Mouse (Mus musculus): ENCODE results near the gene Rdh16f2.
"Not testable (repeated sequence)": the region's sequence is repeated elsewhere in the genome, so short reads cannot be mapped to it uniquely, and the experiment has no call there.

Rdh16f2 gene

GRCm38 (mm10) chr10:127891481-127891880 is 25.2 kb downstream of the Rdh16f2 start:
- DNase-seq = no peak

- peak; percentile 31 to 61 for DNase-seq
Observed at GRCm38 (mm10) chr10:127893163-127894022, 27.1 kb downstream of the Rdh16f2 start.

GRCm38 (mm10) chr10:127896705-127897104 is 30.4 kb downstream of the Rdh16f2 start:
- no peak for DNase-seq

- DNase-seq = no peak
Observed at GRCm38 (mm10) chr10:127897506-127897905, 31.2 kb downstream of the Rdh16f2 start.

- no peak for DNase-seq
Observed at GRCm38 (mm10) chr10:127898218-127898617, 31.9 kb downstream of the Rdh16f2 start, which contains the start of gene Sdr9c7. Gene Sdr9c7, plus strand, starts transcription at chr10:127898518.

- DNase-seq = no peak
Observed at GRCm38 (mm10) chr10:127899783-127900182, 33.5 kb downstream of the Rdh16f2 start.

- no peak for DNase-seq
Observed at GRCm38 (mm10) chr10:127901751-127902150, 35.5 kb downstream of the Rdh16f2 start.

- no peak for DNase-seq
Observed at GRCm38 (mm10) chr10:127903116-127903515, 36.8 kb downstream of the Rdh16f2 start.

GRCm38 (mm10) chr10:127904718-127905446 is 38.6 kb downstream of the Rdh16f2 start:
- peak; percentile 40 to 60 for DNase-seq

- DNase-seq = no peak
Observed at GRCm38 (mm10) chr10:127906138-127906537, 39.9 kb downstream of the Rdh16f2 start.

- no peak for DNase-seq
Observed at GRCm38 (mm10) chr10:127907386-127907951, 41.2 kb downstream of the Rdh16f2 start.

GRCm38 (mm10) chr10:127915578-127915977 is 49.3 kb downstream of the Rdh16f2 start:
- no peak for DNase-seq

GRCm38 (mm10) chr10:127917183-127917582 is 50.9 kb downstream of the Rdh16f2 start:
- not testable (repeated sequence) for DNase-seq

- DNase-seq = no peak
Observed at GRCm38 (mm10) chr10:127917651-127918050, 51.4 kb downstream of the Rdh16f2 start.

- DNase-seq = no peak
Observed at GRCm38 (mm10) chr10:127922241-127922640, 56.0 kb downstream of the Rdh16f2 start.

GRCm38 (mm10) chr10:127923024-127923423 is 56.8 kb downstream of the Rdh16f2 start:
- DNase-seq = no peak

GRCm38 (mm10) chr10:127924597-127925378 is 58.5 kb downstream of the Rdh16f2 start:
- DNase-seq = peak in 1 of 2 experiments; percentile 32

Measured in kidney, postnatal 4 days (tissue).